Mouse (Mus musculus) myocyte (in vitro differentiated cells): ENCODE results near the gene Trim62. TPM values are rescaled to one million over a fixed set of nuclear protein-coding genes. Genes with fewer than 3 reads are reported as not detected.

Experiments
- H3K27me3 ChIP-seq: one replicate; pipeline ENCODE4 v1.6.1; 2011; ENCODE audit not compliant: control insufficient read depth, insufficient read depth, insufficient read length
- H3K36me3 ChIP-seq: one replicate; pipeline ENCODE4 v1.6.1; 2011; ENCODE audit not compliant: control insufficient read depth, insufficient read depth
- H3K4me2 ChIP-seq: one replicate; pipeline ENCODE4 v1.6.1; 2011; ENCODE audit warnings: low read depth, control low read depth
- H3K4me3 ChIP-seq: one replicate; pipeline ENCODE4 v1.5.1; 2011; ENCODE audit warnings: mild to moderate bottlenecking, control low read depth, moderate library complexity
- H3K79me2 ChIP-seq: one replicate; pipeline ENCODE4 v1.6.1; 2011; ENCODE audit not compliant: control insufficient read depth, insufficient read depth
- H3ac ChIP-seq: one replicate; pipeline ENCODE4 v1.6.1; 2011; ENCODE audit not compliant: control insufficient read depth, insufficient read length
- CEBPB ChIP-seq: IDR thresholded peaks from 2 replicates; pipeline ENCODE4 v1.6.1; 2011; ENCODE audit warnings: mild to moderate bottlenecking, moderate library complexity; ENCODE audit not compliant: poor library complexity, insufficient read depth, severe bottlenecking
- E2F4 ChIP-seq: IDR thresholded peaks from one replicate; pipeline ENCODE4 v1.6.1; 2011; ENCODE audit warnings: mild to moderate bottlenecking, control low read depth, moderate library complexity; ENCODE audit not compliant: insufficient read depth
- MAX ChIP-seq: IDR thresholded peaks from one replicate; pipeline ENCODE4 v1.6.1; 2011; ENCODE audit warnings: low read depth, mild to moderate bottlenecking, control low read depth
- MYOD1 ChIP-seq, 3 experiments: IDR thresholded peaks; one replicate each; pipeline ENCODE4 v1.6.1; 2011; ENCODE audit warnings: control low read depth in 2 of 3, low read depth in 2 of 3, mild to moderate bottlenecking in 2 of 3, moderate library complexity in 1 of 3; ENCODE audit not compliant: insufficient read length in 2 of 3, control insufficient read depth in 1 of 3
- MYOG ChIP-seq, 3 experiments: IDR thresholded peaks; one replicate each; pipeline ENCODE4 v1.6.1; 2011; ENCODE audit warnings: control low read depth in 2 of 3, low read depth in 2 of 3, mild to moderate bottlenecking in 2 of 3; ENCODE audit not compliant: insufficient read length in 2 of 3, control insufficient read depth in 1 of 3, insufficient read depth in 1 of 3
- POLR2A ChIP-seq: IDR thresholded peaks from one replicate; pipeline ENCODE4 v1.6.1; 2011; ENCODE audit warnings: low read depth, mild to moderate bottlenecking, control low read depth, moderate library complexity; ENCODE audit not compliant: insufficient read length
- POLR2AphosphoS2 ChIP-seq: IDR thresholded peaks from one replicate; pipeline ENCODE4 v1.6.1; 2011; ENCODE audit warnings: low read depth, control low read depth; ENCODE audit not compliant: insufficient read length
- REST ChIP-seq: IDR thresholded peaks from one replicate; pipeline ENCODE4 v1.6.1; 2011; ENCODE audit warnings: mild to moderate bottlenecking, control low read depth, moderate library complexity; ENCODE audit not compliant: insufficient read depth, insufficient read length
- SRF ChIP-seq: IDR thresholded peaks from one replicate; pipeline ENCODE4 v1.6.1; 2011; ENCODE audit warnings: low read depth; ENCODE audit not compliant: control insufficient read depth, insufficient read length
- TCF12 ChIP-seq: IDR thresholded peaks from one replicate; pipeline ENCODE4 v1.6.1; 2011; ENCODE audit warnings: mild to moderate bottlenecking, control low read depth; ENCODE audit not compliant: poor library complexity, insufficient read depth, severe bottlenecking
- TCF3 ChIP-seq: IDR thresholded peaks from one replicate; pipeline ENCODE4 v1.6.1; 2011; ENCODE audit warnings: low read depth, control low read depth; ENCODE audit not compliant: insufficient read length
- USF1 ChIP-seq: IDR thresholded peaks from one replicate; pipeline ENCODE4 v1.6.1; 2011; ENCODE audit warnings: low read depth, mild to moderate bottlenecking, control low read depth, moderate library complexity
- polyA plus RNA-seq: library from polyadenylated mRNA; unstranded; fragments of >200 nt; fragmentation: generic; extraction: Trizol; gene quantifications from one replicate; pipeline ENCODE4 v1.2.1, GENCODE M21; 2012; ENCODE audit warnings: missing spikeins

Gene Trim62
- polyA plus RNA-seq, 1 experiment: 0.65 TPM

- no peaks in the 10 kb centered on the region for H3K36me3 ChIP-seq
- peaks cover 36% of the 10 kb centered on the region for H3K27me3 ChIP-seq
- H3K4me2 ChIP-seq: no peak overlapping the region
- H3ac ChIP-seq: no peak overlapping the region
- no peaks in the 10 kb centered on the region for H3K79me2 ChIP-seq
- H3K4me3 ChIP-seq: no peak overlapping the region
- TF ChIP-seq E2F4: no peak
Measured at GRCm38 (mm10) chr4:128845367-128845973, 37.9 kb upstream of the Trim62 start.

- Histone ChIP-seq H3K27me3 (peaks cover 20% of the 10 kb centered on the region), H3K36me3 (no peaks in the 10 kb centered on the region), H3K4me3 (no peak overlapping the region), H3K79me2 (no peaks in the 10 kb centered on the region), H3K4me2 (no peak overlapping the region), H3ac (no peak overlapping the region)
- TF ChIP-seq USF1: no peak
- TF ChIP-seq POLR2A: no peak
- TF ChIP-seq MYOD1 (IDR thresholded peaks at IDR 0.05; ENCODE audit: control insufficient read depth in 1 of 3, insufficient read length in 2 of 3, low read depth in 2 of 3): no peak
Measured at GRCm38 (mm10) chr4:128848961-128849360, 34.4 kb upstream of the Trim62 start.

- H3ac ChIP-seq: no peak overlapping the region
- no peak overlapping the region for H3K4me3 ChIP-seq
- H3K36me3 ChIP-seq: no peaks in the 10 kb centered on the region
- no peaks in the 10 kb centered on the region for H3K79me2 ChIP-seq
- H3K27me3 ChIP-seq: peaks cover 17% of the 10 kb centered on the region
- TF ChIP-seq POLR2AphosphoS2: no peak
- TF ChIP-seq REST: no peak
- TF ChIP-seq E2F4: no peak
- no peak for TF ChIP-seq POLR2A
- TF ChIP-seq SRF: no peak
- no peak for TF ChIP-seq MAX
- no peak for TF ChIP-seq USF1
- TF ChIP-seq MYOG (IDR thresholded peaks at IDR 0.05; ENCODE audit: control insufficient read depth in 1 of 3, insufficient read depth in 1 of 3, insufficient read length in 2 of 3, low read depth in 2 of 3): no peak
- TF ChIP-seq MYOD1 (IDR thresholded peaks at IDR 0.05; ENCODE audit: control insufficient read depth in 1 of 3, insufficient read length in 2 of 3, low read depth in 2 of 3): no peak
- no peak overlapping the region for H3K4me2 ChIP-seq
Measured at GRCm38 (mm10) chr4:128849686-128850085, 33.7 kb upstream of the Trim62 start.

- no peak for TF ChIP-seq MYOD1 (IDR thresholded peaks at IDR 0.05; ENCODE audit: control insufficient read depth in 1 of 3, insufficient read length in 2 of 3, low read depth in 2 of 3)
- TF ChIP-seq POLR2A: no peak
- TF ChIP-seq MYOG (IDR thresholded peaks at IDR 0.05; ENCODE audit: control insufficient read depth in 1 of 3, insufficient read depth in 1 of 3, insufficient read length in 2 of 3, low read depth in 2 of 3): no peak
- TF ChIP-seq TCF3: no peak
- TF ChIP-seq MAX: no peak
- no peak for TF ChIP-seq TCF12
- no peak for TF ChIP-seq SRF
- TF ChIP-seq CEBPB: no peak
- TF ChIP-seq USF1: no peak
- TF ChIP-seq POLR2AphosphoS2: no peak
- TF ChIP-seq E2F4: no peak
- TF ChIP-seq REST: no peak
- Histone ChIP-seq H3K4me2 (no peak overlapping the region), H3K79me2 (no peaks in the 10 kb centered on the region), H3ac (no peak overlapping the region), H3K36me3 (no peaks in the 10 kb centered on the region), H3K27me3 (peaks cover 5% of the 10 kb centered on the region), H3K4me3 (no peak overlapping the region)
Measured at GRCm38 (mm10) chr4:128852266-128852887, 31.0 kb upstream of the Trim62 start.

- H3K79me2 ChIP-seq: no peaks in the 10 kb centered on the region
- no peak for TF ChIP-seq TCF3
- no peak for TF ChIP-seq CEBPB
- TF ChIP-seq SRF: no peak
- no peak for TF ChIP-seq TCF12
- TF ChIP-seq MYOG (IDR thresholded peaks at IDR 0.05; ENCODE audit: control insufficient read depth in 1 of 3, insufficient read depth in 1 of 3, insufficient read length in 2 of 3, low read depth in 2 of 3): no peak
- TF ChIP-seq MAX: no peak
- TF ChIP-seq POLR2A: no peak
- no peak for TF ChIP-seq REST
- TF ChIP-seq POLR2AphosphoS2: no peak
- no peak for TF ChIP-seq USF1
- TF ChIP-seq E2F4: no peak
- no peak for TF ChIP-seq MYOD1 (IDR thresholded peaks at IDR 0.05; ENCODE audit: control insufficient read depth in 1 of 3, insufficient read length in 2 of 3, low read depth in 2 of 3)
- peaks cover 5% of the 10 kb centered on the region for H3K27me3 ChIP-seq
- no peak overlapping the region for H3K4me2 ChIP-seq
- no peak overlapping the region for H3K4me3 ChIP-seq
- H3K36me3 ChIP-seq: no peaks in the 10 kb centered on the region
- no peak overlapping the region for H3ac ChIP-seq
Measured at GRCm38 (mm10) chr4:128853117-128853516, 30.3 kb upstream of the Trim62 start.
